Mouse (Mus musculus): ENCODE measurements at regions not wholly inside any gene's neighbourhood (a gene's known extent, or its start where the extent isn't known, plus 50 kb on each side); places are given as distances from the start of the nearest gene placed in this dataset.

DNA sequence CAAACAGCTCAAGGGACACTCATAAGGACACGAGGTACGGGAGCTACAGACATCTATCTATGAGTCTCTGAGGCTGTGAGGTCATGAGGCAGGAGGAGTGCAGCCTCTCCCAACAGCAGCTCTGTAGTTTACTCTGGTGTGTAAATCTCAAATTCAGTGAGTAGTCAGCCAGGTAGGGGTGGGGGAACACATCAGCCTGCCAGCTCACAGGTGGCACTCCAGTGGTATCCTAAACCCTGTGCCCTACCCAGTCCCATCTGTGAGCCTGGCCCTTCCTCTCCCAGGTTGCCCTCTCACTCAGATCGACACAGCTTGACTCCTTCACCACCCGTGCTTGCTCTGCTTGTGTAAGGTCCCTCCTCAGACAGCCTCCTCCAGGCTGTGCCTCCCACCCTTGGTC, 202.2 kb downstream of the Sipa1l2 start:
- DNase-seq (ENCODE audit: low read depth, low spot score), result no peak

DNA sequence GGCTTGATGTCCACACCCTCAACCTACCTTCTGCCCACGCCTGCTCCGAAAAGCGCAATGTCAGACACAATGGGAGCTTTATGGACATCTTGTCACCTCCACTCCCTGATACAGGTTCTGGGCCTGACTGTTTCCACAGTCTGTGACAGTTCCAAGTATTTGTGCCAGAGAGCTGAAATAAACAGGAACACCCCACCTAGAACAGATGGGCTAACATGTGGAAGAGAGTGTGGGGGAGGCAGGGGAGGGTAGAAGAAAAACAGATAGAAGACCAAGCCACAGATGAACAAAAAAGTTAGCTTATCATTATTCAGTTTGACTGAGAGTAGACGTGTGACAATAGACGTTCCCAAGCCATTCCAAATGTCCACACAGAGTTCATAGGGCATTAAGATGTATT, 204.6 kb downstream of the Sipa1l2 start:
- no peak for DNase-seq (ENCODE audit: low read depth, low spot score)

DNA sequence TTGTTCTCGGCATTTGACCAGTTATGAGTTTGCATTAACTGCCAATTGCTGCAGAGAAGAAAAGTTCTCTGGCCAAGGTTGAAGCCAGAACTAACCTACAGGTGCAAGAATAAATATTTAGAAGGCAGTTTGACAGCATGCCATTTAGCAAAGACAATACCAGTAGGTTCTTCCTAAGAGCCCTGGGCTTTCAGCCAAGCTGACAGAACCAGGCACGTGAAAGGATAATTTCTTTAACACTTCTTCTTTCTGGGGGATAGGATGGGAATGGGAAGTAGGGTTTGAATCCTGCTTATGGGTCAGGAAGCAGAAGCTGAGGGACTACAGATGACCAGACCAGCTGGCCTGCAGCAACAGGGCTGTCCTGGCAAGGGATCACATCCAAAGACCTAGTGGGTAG, 210.2 kb downstream of the Sipa1l2 start:
- no peak for DNase-seq (ENCODE audit: low read depth, low spot score)

DNA sequence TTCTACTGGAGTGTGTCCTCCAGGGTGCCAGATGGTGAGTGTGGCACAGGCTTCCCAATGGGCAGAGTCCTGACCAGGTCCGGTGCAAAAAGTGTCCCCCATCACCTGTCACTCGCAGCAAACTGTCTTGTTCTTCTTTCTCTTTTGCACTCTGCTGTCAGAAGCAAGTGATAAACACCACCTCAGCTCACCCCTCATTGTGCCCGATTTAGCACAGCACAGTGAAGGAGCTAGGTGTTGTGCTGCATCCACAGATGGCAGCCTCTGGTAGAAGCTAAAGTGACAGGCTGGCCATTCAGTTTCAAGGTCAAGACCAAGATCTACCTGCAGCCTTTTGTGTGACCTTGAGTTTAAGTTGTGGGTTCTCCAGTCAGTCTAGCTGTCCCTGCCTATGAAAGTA, 211.8 kb downstream of the Sipa1l2 start:
- no peak for DNase-seq (ENCODE audit: low read depth, low spot score)

DNA sequence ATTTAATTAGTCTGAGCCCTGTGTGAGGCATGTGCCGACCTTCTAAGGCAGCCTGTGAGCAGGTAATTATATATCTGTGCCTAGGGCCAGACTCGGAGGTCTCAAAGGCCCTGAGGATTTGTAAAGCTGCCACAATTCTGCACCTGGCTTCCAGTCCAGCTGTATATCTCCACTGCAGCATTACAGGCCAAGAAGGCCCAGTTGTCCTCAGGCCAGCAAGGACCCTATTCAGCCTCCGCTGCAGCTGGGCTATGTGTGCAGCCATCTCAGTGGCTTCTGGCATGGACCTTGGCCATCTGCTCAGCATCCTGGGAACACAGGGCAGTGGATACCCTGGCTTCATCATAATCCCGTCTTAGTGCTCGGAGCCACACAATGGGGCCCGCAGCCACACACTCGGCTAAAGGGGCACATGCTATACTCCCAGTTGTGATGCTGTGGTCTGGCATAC, 214.5 kb downstream of the Sipa1l2 start:
- DNase-seq (ENCODE audit: low read depth, low spot score), result no peak

DNA sequence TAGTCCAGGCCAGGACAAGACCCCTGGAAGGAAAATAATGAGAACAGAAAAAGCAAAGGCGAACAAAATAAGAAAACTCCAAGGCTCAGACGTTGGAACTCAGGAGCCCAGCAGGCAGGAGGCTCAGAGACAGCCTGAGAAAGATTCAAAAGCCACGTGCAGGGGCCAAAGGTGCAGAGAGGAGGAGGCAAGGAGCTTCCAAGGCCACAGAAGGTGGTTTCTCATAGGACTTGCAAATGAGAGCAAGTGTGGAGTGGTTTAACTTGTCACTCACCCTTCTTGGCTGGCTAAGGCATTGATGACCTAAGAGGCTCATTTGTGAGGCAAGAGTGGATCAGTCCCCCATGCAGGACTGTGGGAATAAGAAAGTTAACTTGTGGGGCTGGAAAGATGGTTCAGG, 217.3 kb downstream of the Sipa1l2 start:
- DNase-seq (ENCODE audit: low read depth, low spot score), result no peak

DNA sequence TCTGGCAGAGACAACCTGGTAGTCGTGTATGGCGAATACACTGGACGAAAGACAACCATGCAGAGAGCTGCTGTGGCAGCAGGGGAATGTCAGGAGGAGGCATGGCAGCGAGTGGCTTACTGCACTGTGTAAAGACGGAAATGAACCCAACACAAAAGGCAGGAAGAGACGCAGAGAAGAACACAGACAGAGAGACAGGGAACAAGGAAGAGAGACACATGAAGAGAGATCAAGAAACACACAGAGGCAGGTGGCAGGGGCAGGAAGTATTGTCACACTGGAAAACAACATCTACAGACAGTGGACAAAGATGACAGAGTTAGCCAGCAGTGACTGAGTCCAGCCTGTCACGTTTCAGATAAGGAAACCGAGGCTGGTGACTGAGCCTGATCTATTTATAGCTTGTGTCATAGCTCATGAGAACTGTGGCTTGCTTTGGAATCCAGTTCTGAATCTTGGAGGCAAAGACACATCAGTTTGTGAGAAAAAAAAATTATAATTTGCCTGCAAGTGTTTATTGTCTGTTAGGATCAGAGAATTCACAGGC, 218.0 kb downstream of the Sipa1l2 start:
- DNase-seq (ENCODE audit: low read depth, low spot score), result no peak

DNA sequence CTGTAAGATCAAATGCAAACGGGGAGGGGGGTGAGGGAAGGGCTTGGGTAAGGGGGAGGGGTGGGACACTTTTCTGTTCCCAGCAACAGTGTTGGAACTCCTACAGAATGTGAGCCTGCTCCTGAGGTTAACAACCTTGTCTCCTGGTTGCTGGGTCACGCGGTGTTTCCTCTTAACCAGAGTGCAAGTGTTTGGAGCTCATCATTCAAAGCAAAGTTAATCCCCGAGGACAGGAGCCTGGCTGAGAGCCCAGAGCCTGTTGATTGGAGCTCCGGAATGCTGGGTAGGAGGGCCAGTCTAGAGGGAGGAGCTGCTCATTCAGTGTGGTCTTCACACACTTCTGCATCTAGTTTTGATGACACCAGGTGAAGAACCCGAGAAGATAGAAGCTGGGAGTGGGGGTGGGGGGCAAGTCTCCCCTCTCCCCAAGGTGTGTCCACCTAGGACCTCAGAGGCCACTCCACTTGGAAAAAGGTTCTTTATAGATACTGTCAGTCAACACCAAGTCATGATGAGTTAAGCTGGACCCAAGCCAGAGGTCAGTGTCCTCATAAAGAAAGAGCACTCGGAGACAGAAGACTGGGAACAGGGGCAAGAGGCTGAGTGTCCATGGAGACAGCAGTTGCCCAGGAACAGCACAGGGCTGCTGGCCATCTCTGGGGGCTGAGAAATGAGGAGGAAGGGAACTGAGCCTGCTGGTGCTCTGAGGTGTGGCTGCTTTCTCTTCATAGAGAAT, 220.2 kb downstream of the Sipa1l2 start:
- DNase-seq (ENCODE audit: low read depth, low spot score), result peak; percentile 18

DNA sequence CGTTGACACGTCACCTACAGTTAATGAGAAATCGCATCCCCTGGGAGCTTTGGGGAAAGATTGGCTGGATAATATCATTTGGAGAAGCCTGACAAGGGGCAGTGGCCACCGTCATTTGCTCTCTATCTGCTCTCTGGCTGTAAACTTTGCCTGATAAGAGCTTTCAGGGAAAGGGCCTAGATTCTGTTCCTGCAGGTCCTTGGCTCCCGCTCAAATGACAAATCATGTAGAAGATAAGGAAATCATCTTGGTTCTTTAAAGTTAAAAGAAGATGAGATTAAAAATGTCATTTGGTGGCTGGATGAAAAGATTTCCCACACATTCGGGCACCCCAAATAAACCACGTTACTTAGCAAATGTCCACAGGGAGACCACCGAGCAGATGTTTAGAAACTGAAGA, 223.4 kb downstream of the Sipa1l2 start:
- DNase-seq (ENCODE audit: low read depth, low spot score), result no peak

DNA sequence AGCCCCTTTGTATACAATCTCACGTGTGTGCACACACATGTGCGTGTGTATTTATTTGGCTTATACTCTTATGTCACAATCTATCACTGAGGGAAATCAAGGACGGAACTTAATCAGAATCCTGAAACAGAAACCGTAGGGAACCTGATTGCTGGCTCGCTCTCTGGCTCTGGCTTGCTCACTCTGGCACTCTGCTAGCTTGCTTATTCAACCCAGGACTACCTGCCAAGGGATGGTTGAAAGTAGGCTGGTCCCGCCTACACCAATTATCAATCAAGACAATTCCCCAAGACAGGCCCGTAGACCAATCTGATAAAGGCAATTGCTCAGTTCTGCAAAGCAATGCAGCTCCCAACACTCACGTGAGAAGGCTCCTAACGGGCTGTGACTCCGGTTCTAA, 224.0 kb downstream of the Sipa1l2 start:
- DNase-seq (ENCODE audit: low read depth, low spot score), result no peak

DNA sequence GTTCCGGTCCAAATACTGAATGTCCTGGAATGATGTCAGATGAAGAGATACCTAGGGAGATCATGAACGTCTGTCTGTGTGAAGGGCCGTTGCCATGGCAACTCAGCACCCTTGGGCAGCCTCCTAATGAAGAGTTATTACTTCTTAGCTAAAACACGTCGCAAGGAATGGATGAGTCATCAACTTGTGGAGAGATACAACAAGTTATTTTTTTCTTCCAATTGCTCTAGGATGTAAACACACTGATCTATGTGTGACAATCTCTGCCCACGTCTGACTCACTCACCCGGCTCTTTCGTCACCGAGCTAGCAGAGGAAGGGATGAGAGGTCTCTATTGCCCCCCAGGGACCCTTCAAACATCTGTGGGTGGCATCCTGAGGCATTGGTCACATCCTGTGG, 225.7 kb downstream of the Sipa1l2 start:
- DNase-seq (ENCODE audit: low read depth, low spot score), result no peak

DNA sequence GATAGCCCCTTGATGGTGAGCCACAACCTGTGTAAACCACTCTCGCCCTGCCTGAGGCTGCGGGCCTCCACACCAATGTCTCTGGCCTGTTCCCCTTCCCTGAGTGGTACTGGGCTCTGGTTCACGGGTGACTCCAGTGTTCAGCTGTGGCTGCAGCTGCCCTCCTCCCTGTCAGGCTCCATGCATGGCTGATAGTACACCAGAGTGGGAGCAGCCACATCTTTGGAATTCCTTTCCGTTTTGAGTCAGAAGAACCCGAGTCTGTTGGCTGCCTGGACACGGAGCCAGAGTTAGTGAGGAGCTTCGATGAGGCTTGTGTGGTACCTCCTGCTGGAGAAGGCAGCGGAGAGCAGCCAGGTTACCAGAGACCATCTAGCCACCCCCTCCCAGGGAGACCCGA, 227.1 kb downstream of the Sipa1l2 start:
- no peak for DNase-seq (ENCODE audit: low read depth, low spot score)

DNA sequence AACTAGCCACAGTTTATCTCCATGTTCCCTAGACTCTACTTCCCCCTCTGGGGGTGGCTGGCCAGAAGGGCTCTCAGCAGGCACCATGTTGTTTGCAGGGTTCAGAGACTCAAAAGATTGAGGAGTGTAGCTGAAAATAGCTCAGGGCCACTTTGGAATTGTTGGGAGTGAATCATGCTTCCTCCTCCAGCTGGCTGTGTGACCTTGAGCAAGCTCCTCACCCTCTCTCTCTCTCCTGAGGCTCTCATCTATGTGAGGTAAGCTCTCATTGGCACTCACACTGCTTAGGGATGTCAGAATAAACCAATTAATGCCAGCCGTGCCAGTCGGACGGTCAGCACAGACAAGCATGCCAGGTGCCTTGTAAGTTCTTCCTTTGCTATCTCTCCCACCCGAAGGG, 228.0 kb downstream of the Sipa1l2 start:
- no peak for DNase-seq (ENCODE audit: low read depth, low spot score)

DNA sequence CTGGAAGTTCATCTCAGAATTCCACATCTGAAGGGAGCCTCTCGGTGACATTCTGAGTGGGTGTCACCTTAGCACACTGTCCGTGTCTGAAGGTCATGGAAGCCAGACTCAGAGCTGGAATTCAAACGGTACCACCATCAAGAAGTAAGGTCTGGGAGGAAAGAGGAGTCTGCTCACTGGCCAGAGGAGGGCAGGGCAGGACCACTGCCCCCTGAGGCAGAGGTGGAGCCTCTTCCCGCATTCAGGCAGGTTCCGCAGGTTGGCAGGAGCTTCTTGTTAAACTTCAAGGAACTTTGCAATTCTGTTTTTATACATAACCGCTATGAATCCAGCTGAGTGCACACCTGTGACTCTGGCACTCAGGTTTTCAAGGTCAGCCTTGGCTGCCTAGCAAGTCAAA, 231.4 kb downstream of the Sipa1l2 start:
- no peak for DNase-seq (ENCODE audit: low read depth, low spot score)

DNA sequence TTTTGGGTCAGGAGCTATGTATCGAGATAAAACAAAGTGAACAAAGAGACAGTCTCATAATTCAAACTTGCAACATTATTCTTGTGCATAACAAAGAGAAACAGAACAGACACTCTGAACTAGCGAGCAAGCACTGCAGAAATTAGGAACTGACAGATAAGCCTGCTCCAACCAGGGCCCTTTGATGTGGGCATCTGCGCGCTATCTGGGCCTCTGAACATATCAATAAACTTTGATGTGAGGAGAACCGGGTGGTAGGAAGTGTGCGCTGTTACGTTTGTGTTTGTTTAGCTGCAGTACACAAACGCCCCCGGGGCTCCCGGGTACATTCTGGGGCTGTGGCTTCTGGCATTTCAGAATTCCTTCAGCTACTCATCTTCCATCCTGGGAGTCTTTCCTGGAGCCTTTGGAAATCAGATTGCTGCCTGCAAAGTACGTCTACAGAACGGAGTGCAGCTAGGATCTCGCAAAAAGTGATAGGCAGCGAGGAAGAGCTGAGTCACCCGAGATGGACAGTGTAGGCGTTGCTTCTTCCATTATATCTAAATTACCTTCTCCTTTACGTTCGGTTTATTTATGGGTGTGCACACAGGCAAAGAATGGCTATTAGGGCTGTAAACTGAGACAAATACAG, 232.0 kb downstream of the Sipa1l2 start:
- no peak for DNase-seq (ENCODE audit: low read depth, low spot score)

DNA sequence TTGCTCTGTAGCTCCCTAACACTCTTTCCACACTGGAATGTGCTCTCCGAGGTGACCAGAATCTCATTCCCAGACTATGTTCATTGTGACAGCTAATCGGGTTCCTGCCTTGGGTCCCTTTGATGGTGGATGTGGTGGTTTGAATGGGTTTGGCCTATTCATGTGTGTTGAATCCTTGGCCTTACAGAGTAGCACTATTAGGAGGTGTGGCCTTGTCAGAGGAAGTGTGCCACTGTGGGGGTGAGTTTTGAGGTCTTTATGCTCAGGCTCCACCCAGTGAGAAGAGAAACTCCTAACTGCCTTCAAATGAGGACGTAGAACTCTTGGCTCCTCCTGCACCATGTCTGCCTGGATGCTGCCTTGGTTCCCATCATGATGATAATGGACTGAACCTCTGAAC, 232.8 kb downstream of the Sipa1l2 start:
- DNase-seq (ENCODE audit: low read depth, low spot score), result no peak

DNA sequence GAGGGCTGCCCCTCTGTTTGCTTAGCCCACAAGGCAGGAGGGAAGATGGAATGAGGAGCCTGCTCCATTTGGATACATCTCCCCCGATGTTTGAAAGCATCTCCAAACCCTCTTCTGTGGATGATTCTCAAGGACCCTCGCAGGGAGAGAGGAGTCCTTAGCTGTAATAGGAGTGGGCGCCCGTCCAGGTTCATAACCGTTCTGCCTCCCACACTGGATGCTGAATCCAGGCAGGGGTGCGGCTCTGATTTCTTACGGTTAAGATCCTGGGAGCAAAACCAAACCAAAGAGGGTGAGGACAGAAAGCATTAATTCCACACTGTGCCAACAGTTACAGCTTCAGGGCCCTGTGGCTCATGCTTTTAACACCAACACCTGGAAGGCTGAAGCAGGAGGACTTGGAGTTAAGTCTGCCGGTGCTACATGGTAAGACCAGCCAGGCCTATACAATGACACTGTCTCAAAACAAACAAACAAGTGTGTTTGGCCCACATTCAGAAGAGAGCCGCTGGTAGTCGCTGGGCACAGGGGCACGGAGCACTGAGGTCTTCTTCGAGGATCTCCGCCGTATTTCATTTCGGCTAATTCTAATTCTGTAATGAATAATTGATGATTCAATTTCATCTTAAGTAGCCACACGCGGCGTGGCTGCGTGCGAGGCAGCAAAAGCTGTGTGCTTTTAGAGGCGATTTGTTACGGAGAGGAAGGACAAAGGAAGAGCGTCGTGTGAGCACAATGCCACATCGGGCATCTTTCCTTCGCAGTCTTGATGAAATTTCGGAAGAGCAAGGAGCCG, 233.8 kb downstream of the Sipa1l2 start:
- no peak for DNase-seq (ENCODE audit: low read depth, low spot score)

DNA sequence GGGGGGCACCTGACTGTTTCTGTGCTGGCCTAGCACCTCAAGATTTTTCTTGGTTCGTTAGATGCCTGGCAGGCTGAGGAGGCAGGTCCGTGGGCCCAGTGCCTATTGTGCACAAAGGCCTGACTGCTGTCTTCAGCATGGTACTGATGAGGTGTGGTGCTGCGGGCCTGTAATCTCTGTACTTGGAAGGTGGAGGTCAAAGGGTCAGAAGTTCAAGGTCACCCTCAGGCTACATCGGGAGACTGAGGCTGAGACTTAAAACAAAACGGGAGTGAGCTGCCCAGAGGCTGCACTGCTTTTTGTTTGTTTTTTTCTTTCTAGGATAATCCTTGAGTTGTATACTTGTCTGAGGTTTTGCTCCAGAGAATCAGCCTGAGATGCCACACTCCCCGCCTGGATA, 234.4 kb downstream of the Sipa1l2 start:
- no peak for DNase-seq (ENCODE audit: low read depth, low spot score)

DNA sequence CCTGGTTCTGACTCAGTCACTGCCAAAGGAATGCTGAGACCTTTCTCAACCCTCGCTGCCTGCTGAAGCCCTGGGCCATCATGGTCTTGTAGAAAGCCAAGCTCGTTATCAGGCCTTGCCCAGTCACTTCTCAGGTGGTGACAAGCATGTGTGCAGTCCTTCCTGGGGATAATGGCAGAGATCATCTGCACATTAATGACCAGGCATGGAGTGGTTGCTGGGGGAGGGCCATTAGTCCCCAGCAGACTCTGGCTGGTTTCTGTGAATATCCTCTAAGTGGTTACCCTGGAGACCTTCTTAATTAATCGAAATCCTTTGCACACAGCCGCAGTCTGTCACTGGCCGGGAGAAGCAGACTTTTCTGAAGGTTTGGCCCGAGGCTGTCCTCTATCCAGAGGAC, 239.0 kb downstream of the Sipa1l2 start:
- no peak for DNase-seq (ENCODE audit: low read depth, low spot score)

DNA sequence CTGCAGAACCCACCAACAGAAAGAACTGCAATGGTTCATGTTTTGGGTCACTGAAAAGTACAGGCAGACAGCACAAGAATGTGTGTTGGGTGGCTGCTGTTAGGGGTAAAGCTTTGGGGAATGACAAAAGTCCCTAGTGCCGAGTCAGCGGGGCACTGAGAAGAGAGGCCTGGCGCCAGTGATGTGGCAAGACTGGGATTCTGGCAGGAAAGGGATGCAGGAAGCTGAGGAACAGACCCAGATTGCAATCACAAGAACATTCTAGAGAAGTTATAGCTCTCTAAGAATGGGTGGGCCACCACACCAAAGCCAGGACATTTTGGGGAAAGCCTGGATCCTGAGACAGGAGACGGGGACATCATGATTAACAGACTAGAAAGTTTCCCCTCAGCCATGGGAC, 241.0 kb downstream of the Sipa1l2 start:
- DNase-seq (ENCODE audit: low read depth, low spot score), result no peak

DNA sequence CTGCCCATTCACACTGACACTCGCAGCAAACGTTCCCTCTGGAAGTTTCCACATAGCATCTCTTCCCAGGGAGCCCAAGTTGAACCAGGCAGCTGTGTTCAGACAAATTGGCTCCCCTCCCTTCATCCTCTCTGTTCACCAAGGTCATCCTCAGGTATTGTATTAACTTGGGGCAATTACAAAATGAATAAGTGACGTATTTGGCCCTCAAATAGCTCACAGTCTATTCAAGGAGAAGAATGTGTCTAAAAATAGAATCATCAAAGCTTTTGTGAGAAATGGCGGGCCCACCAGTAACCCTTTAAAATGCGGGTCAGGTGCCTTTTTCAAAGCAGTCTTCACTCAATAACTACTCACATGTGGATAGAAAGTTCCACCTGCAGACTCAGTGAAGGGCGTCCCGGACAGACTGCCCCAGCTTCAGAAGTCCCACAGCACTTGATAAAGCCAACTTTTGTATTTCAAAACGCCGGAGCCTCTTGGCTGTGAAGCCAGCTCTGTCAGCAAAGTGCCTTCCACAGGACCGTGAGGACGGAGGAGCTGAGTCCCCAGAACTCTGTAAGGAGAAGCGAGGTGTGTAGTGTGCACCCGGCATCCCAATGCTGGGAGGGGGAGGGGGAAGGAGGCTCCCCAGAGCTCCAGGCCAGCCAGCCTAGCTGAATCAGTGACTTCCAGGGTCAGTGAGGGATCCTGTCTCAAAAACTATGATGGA, 241.9 kb downstream of the Sipa1l2 start:
- DNase-seq (ENCODE audit: low read depth, low spot score), result no peak

DNA sequence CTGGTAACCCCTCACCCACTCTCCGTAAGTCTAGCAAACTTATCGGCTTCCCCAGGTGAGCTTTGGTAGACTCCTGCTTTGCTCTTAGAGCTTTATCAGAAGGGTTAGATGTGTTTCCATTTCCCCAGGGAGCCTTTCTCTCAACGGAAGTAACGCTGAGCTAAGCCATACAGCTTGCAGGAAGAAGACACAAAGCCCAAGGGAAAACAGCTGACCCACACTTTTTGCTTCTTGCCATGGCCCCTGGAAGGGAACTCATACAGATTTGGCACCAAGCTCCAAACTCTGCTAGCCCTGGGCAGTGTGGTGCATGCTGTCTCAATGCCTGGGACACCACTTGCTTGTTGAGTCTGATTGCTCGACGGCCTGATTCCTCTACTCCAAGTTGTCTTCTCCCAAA, 242.6 kb downstream of the Sipa1l2 start:
- no peak for DNase-seq (ENCODE audit: low read depth, low spot score)
